Mouse (Mus musculus) heart, postnatal 14 days (tissue): ENCODE measurements around the gene Rbsn. TPM values are rescaled to one million over a fixed set of nuclear protein-coding genes. Genes with fewer than 3 reads are reported as not detected.
A peak's percentile ranks its signal among the peaks of the same experiment; 100 is the strongest.

ENCODE experiments used
- DNase-seq, 2 experiments: peaks; one replicate each; pipeline ENCODE4 v3.0.0; 2021 to 2022
- intact Hi-C: fragments of 180-260 bp; cut with DNase I; formaldehyde crosslinking; loops from one replicate; pipeline ENCODE4 v1.15.1; 2025
- long read RNA-seq, 2 experiments: library from polyadenylated mRNA; stranded (forward); transcript quantifications; one replicate each; pipeline ENCODE4 v2.0.0; 2021
- total RNA-seq, 2 experiments: library from RNA; stranded (reverse); gene quantifications; 2 replicates each; pipeline ENCODE4 v1.2.3; 2021

The Rbsn gene
- total RNA-seq, result 10 to 100 TPM; 13.8 to 14.6 TPM
- long read RNA-seq, experiment 1, full-length matches to known transcripts, result 8 of 12 reads
- long read RNA-seq, experiment 1, partial matches to known transcripts, result 0 of 12 reads
- long read RNA-seq, experiment 1, other reads (novel, unspliced or antisense), result 4 of 12 reads
- long read RNA-seq, experiment 2, full-length matches to known transcripts, result 14 of 16 reads
- long read RNA-seq, experiment 2, partial matches to known transcripts, result 0 of 16 reads
- long read RNA-seq, experiment 2, other reads (novel, unspliced or antisense), result 2 of 16 reads

DNA sequence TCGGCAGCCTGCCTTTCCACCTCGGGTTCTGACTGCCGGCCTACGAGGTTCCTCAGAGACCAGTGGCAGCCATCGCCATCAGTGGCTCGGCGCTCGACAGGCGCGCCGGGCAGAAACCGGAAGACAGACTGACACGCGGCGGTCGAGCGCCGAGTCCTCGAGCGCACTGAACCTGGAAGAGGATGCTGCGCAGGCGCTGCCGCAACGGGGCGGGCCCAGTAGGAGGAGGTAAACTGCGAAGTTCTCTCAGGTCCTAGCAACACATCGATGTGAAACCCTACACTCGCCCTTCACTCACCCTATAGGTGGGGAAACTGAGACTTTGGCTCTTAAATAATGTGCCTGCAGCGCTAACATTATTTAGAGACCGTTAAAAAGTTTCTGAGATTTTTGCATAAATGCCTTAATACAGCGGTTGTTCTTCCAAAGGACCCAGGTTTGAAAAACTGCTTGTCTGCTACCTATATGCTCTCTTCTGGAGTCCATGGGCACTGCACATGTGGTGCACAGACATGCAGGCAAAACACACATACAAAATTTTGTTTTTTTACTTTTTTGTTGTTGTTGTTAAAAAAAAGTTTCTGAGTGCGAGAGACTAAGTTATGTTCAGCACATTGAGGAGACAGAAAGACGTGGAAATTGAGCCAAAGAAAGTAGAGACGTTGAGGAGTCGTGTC lies at the start of gene Rbsn:
Gene Rbsn (minus strand): TSS at position 153 of the 677 bp plus-strand sequence.
- intact Hi-C loops, result no loop called here
- peak; percentile 93 for DNase-seq

DNA sequence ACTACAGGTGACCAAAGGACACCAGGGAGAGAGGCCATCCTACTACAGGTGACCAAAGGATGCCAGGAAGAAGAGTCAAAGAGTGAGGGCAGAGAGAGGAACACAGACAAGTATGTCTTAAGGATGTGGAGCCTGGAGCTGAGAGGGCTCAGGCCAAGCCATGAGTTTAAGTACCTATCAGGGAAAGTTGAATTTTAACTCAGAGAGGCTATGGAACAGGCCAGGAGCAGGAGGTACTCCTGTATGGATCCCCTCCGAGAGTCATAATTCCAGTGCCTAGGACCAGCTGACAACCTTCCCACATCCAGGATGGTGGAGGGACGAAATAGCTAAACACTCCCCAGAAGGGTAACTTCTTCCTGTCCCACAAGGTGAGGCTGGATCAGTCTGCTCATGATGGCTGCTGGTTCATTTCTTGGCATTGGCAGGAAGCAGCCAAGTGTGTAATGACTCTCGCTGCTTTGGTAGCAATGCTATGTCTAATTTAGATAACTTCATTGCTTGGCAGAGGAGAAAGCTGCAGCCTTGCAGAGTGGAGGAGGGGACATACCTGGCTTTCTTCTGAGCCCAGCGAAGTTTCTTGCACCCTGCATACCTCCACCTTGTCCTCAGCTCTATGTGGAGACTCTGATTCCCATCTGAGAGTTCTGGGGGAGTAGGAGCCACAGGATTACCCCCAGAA lies 46.6 kb upstream of the Rbsn start:
- intact Hi-C loops, result no loop called here
- DNase-seq, result no peak

DNA sequence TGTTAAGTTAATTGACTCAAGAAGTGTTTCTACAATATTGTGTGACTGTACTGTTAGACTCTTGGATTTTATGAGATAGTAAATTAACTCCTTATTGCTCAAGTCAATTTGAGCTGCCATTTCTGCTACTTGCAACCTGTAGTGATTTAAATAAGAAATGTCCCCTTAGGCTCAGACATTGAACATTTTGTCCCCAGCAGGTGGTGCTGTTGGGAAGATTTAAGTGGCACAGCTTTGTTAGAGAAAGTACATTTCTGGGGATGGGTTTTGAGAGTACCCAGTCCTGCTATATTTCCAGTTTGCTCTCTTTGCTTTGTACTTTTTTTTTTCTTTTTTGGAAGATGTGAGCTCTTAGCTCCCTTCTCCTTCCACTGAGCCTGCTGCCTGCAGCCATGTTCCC lies 40.6 kb upstream of the Rbsn start:
- intact Hi-C loops, result no loop called here
- no peak for DNase-seq

DNA sequence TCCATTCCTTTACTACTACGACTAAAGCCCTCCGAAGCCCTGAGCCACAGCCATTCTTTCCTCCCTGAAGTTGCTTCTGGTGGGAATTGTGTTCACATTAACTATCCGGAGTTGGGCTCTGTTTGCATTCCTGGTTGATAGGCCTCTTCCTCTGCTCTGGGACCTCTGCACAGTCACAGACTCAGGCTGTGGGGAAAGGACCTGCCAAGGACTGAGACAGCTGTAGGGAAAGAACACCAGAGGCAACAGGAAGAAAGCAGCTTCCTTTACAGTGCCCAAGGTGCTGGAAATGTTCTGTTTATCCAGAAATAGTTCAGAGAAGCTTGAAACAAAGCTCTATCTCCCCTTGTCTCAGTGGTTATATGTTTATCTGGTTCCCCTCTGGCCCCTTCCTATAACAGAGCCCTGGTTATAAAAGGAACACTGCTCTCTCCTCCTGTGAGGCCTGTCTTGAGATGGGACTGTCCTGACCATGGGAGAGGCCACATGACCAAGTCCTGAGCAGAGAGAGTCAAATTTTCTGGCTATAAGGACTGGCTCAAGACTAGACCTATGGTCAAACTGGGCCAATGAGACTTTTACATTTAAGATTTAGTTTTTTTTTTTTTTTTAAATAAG lies 38.6 kb upstream of the Rbsn start:
- intact Hi-C loops, result no loop called here
- no peak for DNase-seq

DNA sequence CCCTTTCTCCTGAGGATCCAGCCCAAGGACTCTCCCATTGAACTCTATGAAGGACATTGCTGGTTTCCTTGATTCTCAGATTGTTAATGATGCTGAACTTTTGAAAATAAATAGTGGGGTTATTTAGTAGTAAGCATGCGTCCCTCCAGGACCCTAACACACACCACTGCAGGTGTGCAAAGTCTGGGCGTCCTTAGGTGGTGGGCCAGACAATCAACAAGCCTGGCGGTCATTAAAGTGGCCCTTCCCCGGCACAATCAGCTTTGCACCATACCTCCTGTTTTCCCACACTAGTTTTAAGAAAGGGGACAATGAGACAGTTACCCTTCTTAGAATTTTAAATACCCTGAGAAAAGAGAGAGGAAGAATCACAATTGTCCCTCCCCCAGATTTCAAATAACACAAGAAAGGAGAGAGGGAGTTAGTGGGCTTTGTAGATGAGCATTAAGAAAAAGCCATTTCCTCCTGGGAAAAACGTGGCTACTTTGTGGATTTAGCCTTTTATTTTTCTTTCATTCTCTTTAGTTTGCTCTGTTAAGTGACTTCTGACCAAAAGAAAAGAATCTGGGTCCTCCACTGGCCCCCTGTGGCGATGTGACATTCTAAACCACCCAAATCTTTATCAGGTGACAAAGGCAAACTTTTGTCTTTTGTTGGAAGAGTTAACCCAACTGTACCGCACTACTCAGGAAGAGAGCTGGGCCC lies 32.6 kb upstream of the Rbsn start:
- intact Hi-C loops, result no loop called here

DNA sequence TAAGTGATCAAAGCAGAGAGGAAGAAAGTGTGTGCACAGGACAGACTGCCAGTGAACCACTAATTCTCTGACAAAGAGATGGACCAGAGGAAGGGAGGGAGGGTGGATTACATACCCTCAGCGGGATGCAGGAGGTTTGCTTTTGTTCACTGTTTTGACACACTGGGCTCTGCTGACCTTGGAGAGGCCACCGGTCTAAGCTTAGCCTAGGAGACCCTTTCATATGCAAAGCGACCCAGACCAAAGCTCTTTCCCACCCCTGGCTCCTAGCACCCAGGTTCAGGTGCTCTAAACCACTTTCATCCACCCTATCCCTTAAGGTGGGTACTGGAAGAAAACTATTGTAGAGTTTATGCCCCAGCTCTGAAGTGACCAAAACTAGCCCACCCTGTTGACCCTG lies 31.6 kb upstream of the Rbsn start:
- intact Hi-C loops, result no loop called here

More for the DNA sequence above, 32.6 kb upstream of the Rbsn start:
- no peak for DNase-seq

DNA sequence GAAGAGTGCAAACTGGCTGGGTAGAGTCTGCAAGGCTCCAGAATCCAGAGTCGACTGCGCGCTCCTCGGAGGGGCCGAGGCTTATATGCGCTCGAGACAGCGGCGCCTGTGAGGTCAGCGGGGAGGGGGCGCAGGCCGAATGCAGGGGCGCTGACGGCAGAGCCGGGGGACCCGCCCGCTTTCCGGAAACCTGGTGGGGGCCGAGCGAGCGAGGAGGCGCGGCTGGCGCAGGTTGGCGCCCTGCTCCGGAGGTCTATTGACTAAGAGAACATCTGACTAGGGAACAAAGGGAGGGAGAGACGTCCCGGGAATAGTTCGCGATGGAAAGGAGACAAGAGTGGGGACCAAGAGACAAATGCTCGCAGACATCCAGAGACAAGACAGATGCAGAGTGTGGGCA lies 29.9 kb upstream of the Rbsn start, which contains the start of gene Trh:
Gene Trh (minus strand): TSS at position 60 of the 400 bp plus-strand sequence.
- intact Hi-C loops, result no loop called here
- DNase-seq, result no peak

More for the DNA sequence above, 31.6 kb upstream of the Rbsn start:
- no peak for DNase-seq

DNA sequence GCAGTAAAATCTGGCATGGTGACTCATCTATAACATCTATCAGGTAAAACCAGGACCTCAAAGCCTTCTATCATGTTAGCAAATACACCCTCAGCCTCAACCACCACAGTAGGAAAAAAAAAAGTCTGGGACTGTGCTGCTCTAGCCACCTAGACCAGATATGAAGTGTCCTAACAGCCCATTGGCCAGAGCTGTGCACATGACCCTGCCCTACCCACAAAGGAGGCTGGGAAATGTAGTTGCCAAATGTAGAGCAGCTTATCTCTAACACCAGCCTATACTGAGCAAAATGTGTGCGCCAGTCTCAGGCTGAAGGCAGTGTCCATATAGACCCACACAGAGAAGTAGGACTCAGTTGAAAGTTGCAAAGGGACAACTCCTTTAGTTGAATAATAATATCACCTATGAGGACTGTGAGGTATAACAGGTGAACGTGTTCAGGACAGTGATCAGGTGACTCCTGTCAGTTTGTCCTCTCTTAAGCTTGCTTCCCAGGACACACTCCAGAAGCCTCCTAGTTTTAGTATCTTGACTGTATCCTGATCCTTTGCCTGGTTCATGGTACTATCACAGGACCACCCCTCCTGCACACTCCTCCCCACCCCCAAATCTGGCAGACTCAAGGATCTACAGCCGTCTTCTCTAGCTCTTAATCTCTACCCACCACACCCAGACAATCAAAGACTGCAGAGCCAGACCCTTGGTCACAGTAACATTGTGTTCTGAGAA lies 26.6 kb upstream of the Rbsn start:
- intact Hi-C loops, result no loop called here
- peak; percentile 31 to 56 for DNase-seq

DNA sequence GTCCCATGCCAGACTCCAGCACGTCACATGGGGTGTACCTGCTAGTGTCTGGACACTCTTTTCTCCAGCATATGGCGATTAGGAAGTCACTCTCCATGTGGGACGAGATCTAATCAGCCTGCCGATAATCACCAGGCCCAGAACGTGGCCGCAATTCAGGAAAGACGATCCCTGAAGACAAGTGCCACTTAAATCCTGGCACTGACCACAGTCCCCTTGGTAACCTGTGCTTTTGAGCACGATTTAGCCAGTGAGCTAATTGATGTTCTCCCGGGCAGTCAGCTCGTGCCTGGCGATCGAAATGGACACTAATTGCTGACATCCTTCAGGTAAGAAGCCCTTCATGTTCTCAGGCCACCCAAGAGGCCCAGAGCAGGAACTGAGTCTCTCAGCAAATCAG lies 20.3 kb upstream of the Rbsn start:
- DNase-seq, result no peak
- intact Hi-C loops, result no loop called here

DNA sequence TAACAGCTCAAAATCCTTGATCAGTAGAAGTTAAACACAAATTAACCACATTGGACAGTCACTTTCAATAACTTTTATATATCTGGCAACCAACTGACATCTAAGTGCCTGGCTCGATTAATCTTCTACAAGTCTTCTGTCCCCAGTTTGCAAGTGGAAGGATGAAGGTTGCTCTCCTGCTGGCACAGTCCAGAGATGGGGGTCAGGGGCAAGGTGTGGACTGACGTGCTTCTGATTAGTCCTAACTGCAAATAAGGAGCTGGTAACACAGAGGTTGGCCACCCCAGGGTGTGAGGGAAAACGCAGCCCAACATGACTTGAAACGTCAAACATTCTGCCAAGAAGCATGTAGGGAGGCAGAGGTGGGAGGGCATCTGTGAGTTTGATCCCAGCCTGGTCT lies 17.0 kb upstream of the Rbsn start:
- intact Hi-C loops, result no loop called here
- no peak for DNase-seq

DNA sequence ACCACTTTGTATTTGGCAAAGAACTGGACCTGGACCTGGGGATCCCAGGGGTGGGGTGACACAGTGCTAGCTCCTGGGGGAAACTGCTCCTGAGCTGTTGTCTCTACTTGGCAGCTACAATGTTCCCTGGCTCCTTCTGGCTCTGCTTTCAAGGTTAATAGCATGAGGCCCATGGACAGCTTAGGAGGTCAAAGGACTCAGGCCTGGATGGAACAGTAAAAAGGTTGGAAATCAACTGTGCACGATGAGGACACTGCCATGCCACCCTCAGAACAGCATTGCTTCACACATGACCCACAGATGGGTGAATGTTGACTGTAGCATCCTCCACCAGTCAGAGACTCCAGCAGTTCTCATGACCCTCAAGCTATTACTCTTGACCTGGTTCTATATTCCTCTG lies 16.6 kb upstream of the Rbsn start:
- no peak for DNase-seq

DNA sequence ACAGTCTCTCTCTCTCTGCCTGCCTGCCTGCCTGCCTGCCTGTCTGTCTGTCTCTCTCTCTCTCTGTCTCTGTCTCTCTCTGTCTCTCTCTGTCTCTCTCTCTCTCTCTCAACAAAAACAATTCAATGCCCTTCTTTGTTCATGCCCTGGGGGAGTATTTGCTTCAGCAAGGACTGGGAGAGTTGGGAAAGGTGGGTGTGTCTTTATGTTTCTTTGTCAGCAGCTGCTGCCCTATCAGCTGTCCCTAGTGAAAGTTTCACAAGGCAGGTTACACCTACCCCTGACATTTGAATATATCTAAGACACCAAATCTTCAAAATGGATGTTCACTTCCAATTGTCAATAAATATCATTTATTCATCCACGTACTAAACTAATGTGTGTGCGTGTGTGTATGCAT lies 14.9 kb upstream of the Rbsn start:
- intact Hi-C loops, result no loop called here
- no peak for DNase-seq

More for the DNA sequence above, 16.6 kb upstream of the Rbsn start:
- intact Hi-C loops, result no loop called here

DNA sequence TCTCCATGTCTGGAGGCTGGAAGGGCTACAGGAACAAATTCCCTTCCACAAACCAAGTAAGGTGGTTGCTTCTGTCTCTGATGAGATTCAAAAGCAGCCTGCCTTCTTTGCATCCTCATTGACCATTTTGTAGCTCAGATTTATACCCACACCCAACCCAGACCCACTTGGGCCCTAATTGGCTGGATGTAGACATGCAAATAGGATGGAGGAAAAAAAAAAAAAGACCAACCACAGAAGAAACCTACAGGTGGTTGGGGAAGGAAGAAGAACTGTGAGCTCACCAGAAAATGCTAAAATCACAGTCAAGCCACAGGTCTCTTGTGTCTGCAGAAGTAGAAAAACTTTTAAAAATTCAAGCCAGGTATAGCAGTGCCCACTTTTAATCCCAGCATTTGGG lies 14.4 kb upstream of the Rbsn start:
- DNase-seq, result no peak
- intact Hi-C loops, result no loop called here

DNA sequence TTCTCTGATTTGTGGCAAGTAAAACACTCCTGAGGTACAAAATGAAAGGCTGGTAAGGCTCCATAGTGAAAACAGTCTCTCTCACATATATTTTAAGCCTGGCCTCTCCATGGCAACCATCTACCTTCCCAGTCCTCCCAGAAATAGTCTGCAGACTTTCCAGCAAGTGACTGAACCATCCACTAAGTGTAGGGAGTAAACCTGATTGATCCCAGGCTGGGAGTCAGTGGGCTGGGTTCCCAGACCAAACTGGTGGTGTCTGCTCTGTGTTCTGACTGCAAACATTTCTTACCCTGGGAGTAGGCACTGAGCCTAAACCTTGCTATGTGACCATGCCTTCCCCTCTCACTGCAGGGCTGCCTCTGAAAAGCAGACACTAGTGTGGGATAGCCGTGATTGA lies 10.3 kb upstream of the Rbsn start:
- DNase-seq, result no peak
- intact Hi-C loops, result no loop called here

DNA sequence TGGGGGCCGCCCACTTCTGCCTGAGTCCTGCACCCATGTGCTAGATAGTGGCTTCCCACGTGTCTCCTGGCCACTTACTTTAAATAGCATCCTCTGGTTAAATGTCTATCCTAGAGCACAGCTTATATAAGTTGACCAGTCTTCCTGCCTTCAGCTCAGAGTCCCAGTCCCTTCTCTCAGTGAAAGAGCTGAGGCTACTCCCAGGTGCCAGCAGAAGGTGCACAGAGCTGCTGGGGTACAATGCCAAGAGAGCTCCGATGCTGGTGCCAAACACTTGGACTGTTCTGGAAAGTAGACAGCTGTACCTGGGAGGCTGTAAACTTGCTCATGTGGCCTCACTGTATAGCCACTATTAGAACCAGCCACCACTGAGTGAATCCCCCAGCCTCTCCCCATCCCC lies 7.3 kb upstream of the Rbsn start:
- DNase-seq, result no peak
- intact Hi-C loops, result no loop called here

DNA sequence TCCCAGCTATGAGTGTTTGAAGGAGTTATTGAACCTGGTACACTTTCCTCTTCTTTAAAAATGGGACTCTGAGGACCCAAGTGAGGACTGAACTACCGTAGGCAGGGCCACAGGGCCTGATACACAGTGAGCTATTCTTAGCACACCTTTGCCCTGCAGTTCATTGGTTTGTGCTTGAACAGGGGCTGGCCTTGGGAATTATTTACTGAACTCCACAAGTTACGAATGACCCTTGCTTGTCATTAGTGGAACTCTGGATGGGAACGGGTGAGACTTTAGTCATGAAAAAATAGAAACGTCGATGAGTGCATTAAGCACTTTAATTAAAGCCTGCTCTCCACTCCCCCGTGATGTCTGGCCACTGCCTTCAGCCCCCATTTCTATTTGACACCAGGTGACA lies 6.9 kb upstream of the Rbsn start:
- no peak for DNase-seq
- intact Hi-C loops, result no loop called here

DNA sequence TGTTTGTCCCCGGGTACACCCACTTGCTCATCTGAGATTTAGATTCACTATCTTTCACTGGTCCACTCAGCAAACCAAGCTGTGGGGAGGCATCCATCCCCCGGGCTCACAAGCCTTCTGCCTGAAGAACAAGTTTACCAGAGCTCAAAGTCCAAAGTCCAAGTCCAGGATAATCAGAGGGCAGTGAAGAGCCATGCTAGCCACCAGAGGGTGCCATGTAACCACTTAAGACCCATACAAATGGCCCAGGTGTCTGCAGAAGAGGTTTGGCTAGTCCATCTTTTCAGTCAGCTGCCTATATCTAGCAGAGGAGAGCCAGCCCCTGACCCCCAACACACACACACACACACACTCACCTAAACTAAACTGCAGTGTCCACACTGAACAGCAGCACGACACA lies 4.7 kb upstream of the Rbsn start:
- DNase-seq, result peak; percentile 26 to 47
- intact Hi-C loops, result loop anchor here (1.0 kb wide), 1 partner anchor 50 kb away; no protein-coding TSS in a partner anchor

DNA sequence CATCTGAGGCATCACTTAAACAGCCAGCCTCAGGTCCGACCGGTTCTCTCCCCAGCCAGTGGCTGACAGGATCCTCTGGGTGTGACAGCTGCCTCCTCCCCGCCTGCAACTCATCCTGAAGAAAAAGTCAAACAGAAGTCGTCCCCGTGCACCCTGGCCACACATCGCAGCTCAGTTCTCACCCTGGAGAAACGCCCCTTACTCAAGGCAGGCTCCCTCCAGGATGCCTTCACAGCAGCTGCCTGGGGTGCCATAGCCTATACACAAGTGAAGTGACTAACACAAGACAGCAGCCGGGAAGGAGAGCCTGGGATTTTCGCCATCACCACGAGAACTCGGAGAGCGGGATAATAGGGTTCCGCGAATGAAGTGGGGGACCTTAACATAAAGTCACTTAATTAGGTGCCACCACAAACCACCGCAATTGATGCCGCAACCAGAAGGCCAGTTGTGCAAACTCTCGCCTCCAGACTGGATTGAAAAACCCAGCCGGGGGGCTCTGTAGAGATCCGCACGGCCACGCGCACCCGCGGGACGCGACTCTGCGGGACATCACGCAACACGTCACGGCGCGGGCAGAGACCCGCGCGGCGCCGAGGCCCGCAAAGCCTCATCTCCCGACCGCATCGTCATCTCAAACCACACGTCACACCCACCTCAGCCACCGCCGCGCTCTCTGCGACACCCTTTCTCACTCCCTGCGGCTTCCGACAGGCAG lies 511 bp downstream of the Rbsn start:
- no peak for DNase-seq
- intact Hi-C loops, result no loop called here

DNA sequence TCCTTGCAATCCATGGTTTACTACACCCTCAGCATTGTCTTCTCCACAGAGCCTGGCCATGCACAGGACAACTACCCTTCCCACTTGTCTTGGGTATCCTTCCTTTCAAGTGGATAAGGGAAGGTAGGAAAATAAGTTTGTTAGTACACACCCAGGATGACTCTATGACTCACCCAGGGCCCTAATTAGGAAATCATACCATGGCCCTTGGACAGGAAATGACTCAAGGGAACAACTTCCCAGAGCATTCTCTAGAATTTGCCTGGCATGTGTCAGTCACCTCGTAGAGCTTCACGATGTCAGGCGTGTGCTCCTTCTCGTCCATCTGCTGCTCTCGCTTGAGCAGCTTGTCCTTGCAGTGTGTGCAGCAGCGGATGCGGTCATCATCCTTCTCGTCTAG lies 15.3 kb downstream of the Rbsn start:
- intact Hi-C loops, result no loop called here
- no peak for DNase-seq
